Mouse (Mus musculus): ENCODE data around the gene Sap30bp.

- TF ChIP-seq GATA1 (IDR thresholded peaks at IDR 0.05; ENCODE audit: low read length): no peak
- no peak for TF ChIP-seq TAL1 (IDR thresholded peaks at IDR 0.05; ENCODE audit: low read length)
Observed at GRCm38 (mm10) chr11:116011529-116012261, 78.6 kb downstream of the Sap30bp start.
